Mouse (Mus musculus): Measurements from ENCODE around the gene Naif1.

DNA sequence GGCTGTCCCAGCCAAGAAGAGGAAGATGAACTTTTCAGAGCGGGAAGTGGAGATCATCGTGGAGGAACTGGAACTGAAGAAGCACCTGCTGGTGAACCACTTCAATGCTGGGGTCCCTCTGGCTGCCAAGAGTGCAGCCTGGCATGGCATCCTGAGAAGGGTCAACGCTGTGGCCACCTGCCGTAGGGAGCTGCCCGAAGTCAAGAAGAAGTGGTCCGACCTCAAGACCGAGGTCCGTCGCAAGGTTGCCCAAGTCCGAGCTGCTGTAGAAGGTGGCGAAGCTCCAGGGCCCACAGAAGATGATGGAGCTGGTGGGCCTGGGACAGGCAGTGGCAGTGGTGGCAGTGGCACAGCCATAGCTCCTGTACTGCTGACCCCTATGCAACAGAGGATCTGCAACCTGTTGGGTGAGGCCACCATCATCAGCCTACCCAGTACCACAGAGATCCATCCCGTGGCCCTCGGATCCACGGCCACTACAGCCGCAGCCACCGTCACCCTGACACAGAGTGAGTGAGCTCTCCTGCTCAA is 2.2 kb downstream of the Naif1 start:
- no peak for TF ChIP-seq CTCF (conservative IDR thresholded peaks at IDR 0.05; ENCODE audit: insufficient read depth, insufficient read length, low read depth, low read length)
- TF ChIP-seq POLR2A (IDR thresholded peaks at IDR 0.05; ENCODE audit: low read depth, low read length): no peak
